Mouse (Mus musculus) stomach, embryonic 16.5 days (tissue): ENCODE data around the gene Trim11. TPM values are rescaled to one million over a fixed set of nuclear protein-coding genes. Genes with fewer than 3 reads are reported as not detected.

Experiments used
- ATAC-seq: fragments of 200-750 bp; cut with Nextera tagmentation; 2 replicates; pipeline ENCODE4 v1.8.0; 2017; ENCODE audit warnings: moderate number of reproducible peaks, moderate TSS enrichment; ENCODE audit not compliant: insufficient read depth, low FRiP score
- H3K27ac ChIP-seq: fragments of 300-500 bp; sonication (generic); 2 replicates; pipeline ENCODE4 v1.5.1; 2014; ENCODE audit warnings: low read length
- H3K27me3 ChIP-seq: fragments of 300-500 bp; sonication (generic); 2 replicates; pipeline ENCODE4 v1.6.1; 2014; ENCODE audit warnings: low read length, control low read depth, mixed read lengths; ENCODE audit not compliant: control insufficient read depth, insufficient read depth
- H3K36me3 ChIP-seq: fragments of 300-500 bp; sonication (generic); 2 replicates; pipeline ENCODE4 v1.6.1; 2014; ENCODE audit warnings: low read length; ENCODE audit not compliant: control insufficient read depth, insufficient read depth
- H3K4me1 ChIP-seq: fragments of 300-500 bp; sonication (generic); 2 replicates; pipeline ENCODE4 v1.6.1; 2014; ENCODE audit warnings: low read length, control low read depth, mixed read lengths; ENCODE audit not compliant: control insufficient read depth, insufficient read depth
- H3K4me2 ChIP-seq: fragments of 300-500 bp; sonication (generic); 2 replicates; pipeline ENCODE4 v1.6.1; 2014; ENCODE audit warnings: low read depth, low read length, mixed read lengths
- H3K4me3 ChIP-seq: fragments of 300-500 bp; sonication (generic); replicated peaks from 2 replicates; pipeline ENCODE4 v1.5.1; 2014; ENCODE audit warnings: mild to moderate bottlenecking, low read length
- H3K9ac ChIP-seq: fragments of 300-500 bp; sonication (generic); 2 replicates; pipeline ENCODE4 v1.6.1; 2014; ENCODE audit warnings: low read length
- H3K9me3 ChIP-seq: fragments of 300-500 bp; sonication (generic); replicated peaks from 2 replicates; pipeline ENCODE4 v1.6.1; 2016; ENCODE audit warnings: low read length, control low read depth; ENCODE audit not compliant: control insufficient read depth
- WGBS: fragments of 180-500 bp; shearing (Covaris S2); extraction: QIAGEN DNeasy Blood & Tissue Kit; methylation state at CpG from one replicate; pipeline ENCODE4 v1.1.7; 2014; 5-methylcytosine and 5-hydroxymethylcytosine counted together
- polyA plus RNA-seq: library from polyadenylated mRNA; unstranded; fragments of >200 nt; fragmentation: Nextera tagmentation; extraction: Ambion mirVana; gene quantifications from 2 replicates; pipeline ENCODE4 v1.2.1, GENCODE M21; 2015

The Trim11 gene
- polyA plus RNA-seq, 1 experiment from 2014 or later: 20.8 TPM

GRCm38 (mm10) chr11:58974414-58974813, 3.5 kb upstream of the Trim11 start:
- 91% methylated on average over 3 of the region's 3 CpGs for WGBS
- no peaks in the 10 kb centered on the region for H3K9me3 ChIP-seq
- H3K27me3 ChIP-seq: no peaks in the 10 kb centered on the region
- H3K9ac ChIP-seq: no peak overlapping the region
- H3K4me3 ChIP-seq: no peak overlapping the region
- peaks cover 6% of the 10 kb centered on the region; the same call in 1 of the 2 replicates for H3K36me3 ChIP-seq
- no peak overlapping the region for H3K4me2 ChIP-seq
- peaks cover 11% of the 10 kb centered on the region for H3K4me1 ChIP-seq
- no peak overlapping the region for H3K27ac ChIP-seq
- no peak for ATAC-seq

GRCm38 (mm10) chr11:58977150-58977549, 743 bp upstream of the Trim11 start:
- Histone ChIP-seq H3K4me2 (peak overlapping the region; percentile 99), H3K4me1 (peaks cover 28% of the 10 kb centered on the region), H3K9ac (peak overlapping the region; percentile 92), H3K36me3 (peaks cover 4% of the 10 kb centered on the region), H3K9me3 (no peaks in the 10 kb centered on the region), H3K27me3 (no peaks in the 10 kb centered on the region), H3K4me3 (peak overlapping the region; percentile 76), H3K27ac (peak overlapping the region; percentile 80)
- ATAC-seq: no peak
- WGBS: under 1% methylated on average over 29 of the region's 29 CpGs

- Histone ChIP-seq H3K4me2 (peak overlapping the region; percentile 99), H3K27ac (peak overlapping the region; percentile 80), H3K27me3 (no peaks in the 10 kb centered on the region), H3K9ac (peak overlapping the region; percentile 92), H3K9me3 (no peaks in the 10 kb centered on the region), H3K36me3 (peaks cover 5% of the 10 kb centered on the region), H3K4me1 (peaks cover 28% of the 10 kb centered on the region), H3K4me3 (peak overlapping the region; percentile 76)
- WGBS: 0% methylated on average over 21 of the region's 21 CpGs
- ATAC-seq: no peak
Observed at GRCm38 (mm10) chr11:58977607-58978026, 276 bp upstream of the Trim11 start.

GRCm38 (mm10) chr11:58978706-58979030, 775 bp downstream of the Trim11 start:
- Histone ChIP-seq H3K4me2 (peak overlapping the region; percentile 99), H3K4me1 (peaks cover 28% of the 10 kb centered on the region), H3K9ac (peak overlapping the region; percentile 92), H3K4me3 (peak overlapping the region; percentile 76), H3K36me3 (peaks cover 7% of the 10 kb centered on the region), H3K27me3 (no peaks in the 10 kb centered on the region), H3K27ac (peak overlapping the region; percentile 80), H3K9me3 (no peaks in the 10 kb centered on the region)
- ATAC-seq: no peak
- WGBS: 2% methylated on average over 5 of the region's 5 CpGs

GRCm38 (mm10) chr11:58979183-58979582, 1.3 kb downstream of the Trim11 start:
- WGBS: 64% methylated on average over 3 of the region's 3 CpGs
- peak overlapping the region; percentile 92 for H3K9ac ChIP-seq
- no peaks in the 10 kb centered on the region for H3K27me3 ChIP-seq
- peak overlapping the region; percentile 70 for H3K27ac ChIP-seq
- peak overlapping the region; percentile 76 for H3K4me3 ChIP-seq
- no peaks in the 10 kb centered on the region for H3K9me3 ChIP-seq
- peaks cover 28% of the 10 kb centered on the region for H3K4me1 ChIP-seq
- peak overlapping the region; percentile 99 for H3K4me2 ChIP-seq
- no peak for ATAC-seq
- peaks cover 7% of the 10 kb centered on the region for H3K36me3 ChIP-seq

- H3K4me1 ChIP-seq: peaks cover 28% of the 10 kb centered on the region
- WGBS: 63% methylated on average over 7 of the region's 7 CpGs
- H3K36me3 ChIP-seq: peaks cover 7% of the 10 kb centered on the region
- no peak for ATAC-seq
- no peaks in the 10 kb centered on the region for H3K27me3 ChIP-seq
- peak overlapping the region; percentile 92 for H3K9ac ChIP-seq
- peak overlapping the region; percentile 70 for H3K27ac ChIP-seq
- peak overlapping the region; percentile 99 for H3K4me2 ChIP-seq
- no peaks in the 10 kb centered on the region for H3K9me3 ChIP-seq
- H3K4me3 ChIP-seq: peak overlapping the region; percentile 76
Observed at GRCm38 (mm10) chr11:58979661-58980060, 1.8 kb downstream of the Trim11 start.

- WGBS: 54% methylated on average over 5 of the region's 5 CpGs
Observed at GRCm38 (mm10) chr11:58980381-58980990, 2.6 kb downstream of the Trim11 start.

GRCm38 (mm10) chr11:58981541-58982447, 3.9 kb downstream of the Trim11 start:
- Histone ChIP-seq H3K9ac (peak overlapping the region; percentile 14; the same call in 1 of the 2 replicates), H3K36me3 (peaks cover 9% of the 10 kb centered on the region; the same call in 1 of the 2 replicates), H3K4me3 (no peak overlapping the region), H3K27ac (no peak overlapping the region), H3K9me3 (no peaks in the 10 kb centered on the region), H3K27me3 (no peaks in the 10 kb centered on the region), H3K4me1 (peaks cover 28% of the 10 kb centered on the region), H3K4me2 (no peak overlapping the region)
- ATAC-seq: no peak
- 45% methylated on average over 14 of the region's 14 CpGs for WGBS

More at GRCm38 (mm10) chr11:58980381-58980990, 2.6 kb downstream of the Trim11 start:
- Histone ChIP-seq H3K27ac (no peak overlapping the region; the same call in 1 of the 2 replicates), H3K36me3 (peaks cover 9% of the 10 kb centered on the region; the same call in 1 of the 2 replicates), H3K9me3 (no peaks in the 10 kb centered on the region), H3K27me3 (no peaks in the 10 kb centered on the region), H3K4me3 (peak overlapping the region; percentile 76; the same call in 1 of the 2 replicates), H3K4me2 (peak overlapping the region; percentile 99), H3K9ac (peak overlapping the region; percentile 92; the same call in 1 of the 2 replicates), H3K4me1 (peaks cover 28% of the 10 kb centered on the region)
- ATAC-seq: no peak
